Mouse (Mus musculus): ENCODE results near the gene Tmem18. TPM values are rescaled to one million over a fixed set of nuclear protein-coding genes. Genes with fewer than 3 reads are reported as not detected.

Gene Tmem18
- total RNA-seq, 2 experiments from 2014 or later: 30.4 to 32.2 TPM

Small RNA genes lying within 50 kb of the gene (microRNA-seq; reads per million reads assigned to microRNA genes)
- gene Gm25243: 0 reads per million in 2 experiments

Other genes starting within 250 kb of the Tmem18 start
- 1 to 10 TPM; 3.3 to 4.4 TPM for gene Sntg2, start 211.1 kb upstream of the Tmem18 start, total RNA-seq (2021)

All from layer of hippocampus, adult 18-20 months (tissue).